Mouse (Mus musculus): ENCODE measurements around the gene Gm37240. TPM values are rescaled to one million over a fixed set of nuclear protein-coding genes. Genes with fewer than 3 reads are reported as not detected.

Gm37240 gene
- polyA plus RNA-seq, 1 experiment from 2014 or later = 1.1 TPM

DNA sequence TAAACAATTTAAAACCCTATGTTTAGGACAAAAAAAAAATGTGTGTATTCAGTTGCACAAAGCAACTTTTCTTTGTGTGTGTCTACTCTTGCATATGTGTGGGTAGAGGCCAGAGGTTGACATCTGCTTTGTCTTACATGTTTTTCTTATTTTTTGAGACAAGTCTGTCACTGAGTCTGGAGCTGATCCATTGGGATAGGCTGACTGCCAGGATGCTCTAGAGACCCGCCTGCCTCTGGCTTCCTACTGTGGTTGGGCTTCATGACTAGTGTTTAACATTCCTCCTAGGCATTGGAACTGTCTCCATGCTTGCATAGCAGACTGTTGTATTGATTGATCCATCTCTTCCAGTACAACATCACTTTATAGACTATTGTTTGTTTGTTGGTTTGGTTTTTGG, 1058.0 kb downstream of the Gm37240 start:
- H3K4me2 ChIP-seq (ENCODE audit: low read length) = no peak overlapping the region
- no peaks in the 10 kb centered on the region for H3K36me3 ChIP-seq (ENCODE audit: control insufficient read depth, insufficient read depth, low read length)
- no peaks in the 10 kb centered on the region for H3K4me1 ChIP-seq (ENCODE audit: control insufficient read depth, insufficient read depth, low read length)
- H3K9ac ChIP-seq (ENCODE audit: low read length) = no peak overlapping the region
- H3K9me3 ChIP-seq (replicated peaks; ENCODE audit: control insufficient read depth, low read length) = no peaks in the 10 kb centered on the region
- 82% methylated on average over 1 of the region's 1 CpGs for WGBS
- no peak overlapping the region for H3K4me3 ChIP-seq (ENCODE audit: low read depth, low read length)
- DNase-seq (ENCODE audit: low spot score) = no peak
- no peak overlapping the region for H3K27ac ChIP-seq (ENCODE audit: low read depth, low read length)
- no peak for ATAC-seq
- no peaks in the 10 kb centered on the region for H3K27me3 ChIP-seq (replicated peaks; ENCODE audit: control insufficient read depth, insufficient read depth, low read length)

DNA sequence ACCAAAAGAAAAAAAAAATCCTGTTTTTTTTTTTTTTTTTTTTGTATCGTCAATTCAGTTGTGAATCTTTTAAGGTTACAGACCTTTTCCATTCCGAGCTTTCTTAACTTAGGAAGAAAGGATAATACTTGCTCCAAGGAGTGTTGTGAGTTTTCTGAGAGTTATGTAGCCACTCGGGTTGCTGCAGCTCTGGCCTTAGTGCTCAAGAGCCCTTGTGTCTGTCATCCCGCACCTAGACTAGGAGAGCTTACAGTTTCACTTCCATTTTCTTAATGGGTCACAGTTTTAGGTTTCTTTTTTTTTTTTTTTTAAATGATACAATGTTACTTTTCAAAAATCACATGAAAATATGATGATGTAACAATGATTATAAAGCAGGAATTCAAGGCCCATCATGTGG, 1059.7 kb downstream of the Gm37240 start:
- Histone ChIP-seq H3K27ac (ENCODE audit: low read depth, low read length) (no peak overlapping the region), H3K4me1 (ENCODE audit: control insufficient read depth, insufficient read depth, low read length) (no peaks in the 10 kb centered on the region), H3K27me3 (replicated peaks; ENCODE audit: control insufficient read depth, insufficient read depth, low read length) (no peaks in the 10 kb centered on the region), H3K4me3 (ENCODE audit: low read depth, low read length) (no peak overlapping the region), H3K9me3 (replicated peaks; ENCODE audit: control insufficient read depth, low read length) (no peaks in the 10 kb centered on the region), H3K36me3 (ENCODE audit: control insufficient read depth, insufficient read depth, low read length) (no peaks in the 10 kb centered on the region), H3K4me2 (ENCODE audit: low read length) (no peak overlapping the region), H3K9ac (ENCODE audit: low read length) (no peak overlapping the region)
- WGBS = 89% methylated on average over 4 of the region's 4 CpGs
- no peak for DNase-seq (ENCODE audit: low spot score)
- ATAC-seq = no peak

DNA sequence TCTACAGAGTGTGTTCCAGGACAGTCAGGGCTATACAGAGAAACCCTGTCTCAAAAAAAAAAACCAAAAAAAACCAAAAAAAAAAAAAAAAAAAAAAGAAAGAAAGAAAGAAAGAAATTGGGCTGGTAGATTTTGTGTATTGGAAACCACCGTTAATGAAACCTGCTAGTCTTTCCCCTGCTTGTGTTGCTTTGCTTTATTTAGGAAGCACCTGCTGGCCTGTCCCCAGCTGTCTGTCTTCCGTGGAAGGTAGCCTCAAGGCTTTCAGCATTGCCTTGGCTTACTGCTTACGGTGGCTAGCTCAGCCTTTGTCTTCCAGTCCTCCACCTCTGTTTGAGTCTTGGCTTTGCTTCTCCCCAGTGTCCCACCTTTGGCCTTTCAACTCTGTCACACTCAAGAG, 1060.4 kb downstream of the Gm37240 start:
- H3K4me1 ChIP-seq (ENCODE audit: control insufficient read depth, insufficient read depth, low read length) = no peaks in the 10 kb centered on the region
- no peaks in the 10 kb centered on the region for H3K36me3 ChIP-seq (ENCODE audit: control insufficient read depth, insufficient read depth, low read length)
- H3K9ac ChIP-seq (ENCODE audit: low read length) = no peak overlapping the region
- H3K9me3 ChIP-seq (replicated peaks; ENCODE audit: control insufficient read depth, low read length) = no peaks in the 10 kb centered on the region
- H3K4me2 ChIP-seq (ENCODE audit: low read length) = no peak overlapping the region
- ATAC-seq = no peak
- 70% methylated on average over 3 of the region's 3 CpGs for WGBS
- H3K4me3 ChIP-seq (ENCODE audit: low read depth, low read length) = no peak overlapping the region
- H3K27ac ChIP-seq (ENCODE audit: low read depth, low read length) = no peak overlapping the region
- DNase-seq (ENCODE audit: low spot score) = no peak
- no peaks in the 10 kb centered on the region for H3K27me3 ChIP-seq (replicated peaks; ENCODE audit: control insufficient read depth, insufficient read depth, low read length)

DNA sequence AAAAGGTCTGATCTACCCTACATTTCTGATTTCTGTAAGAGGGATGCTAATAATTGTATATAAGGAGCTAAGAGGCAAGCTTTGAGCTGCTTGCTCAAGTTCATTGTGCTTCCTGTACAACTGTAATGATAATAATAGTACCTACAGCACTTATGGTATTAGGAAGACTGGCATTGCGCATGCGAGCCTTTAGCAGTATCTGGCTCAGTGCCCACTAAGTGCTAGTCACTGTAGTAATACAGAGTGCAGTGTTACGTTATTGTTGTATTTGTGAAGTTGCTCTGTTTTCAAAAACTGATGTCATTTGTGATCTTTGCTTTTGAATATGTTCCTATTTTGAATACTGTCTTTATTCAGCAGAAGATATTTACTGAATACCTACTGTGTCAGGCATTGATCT, 1060.9 kb downstream of the Gm37240 start:
- Histone ChIP-seq H3K4me3 (ENCODE audit: low read depth, low read length) (no peak overlapping the region), H3K4me2 (ENCODE audit: low read length) (no peak overlapping the region), H3K9ac (ENCODE audit: low read length) (no peak overlapping the region), H3K36me3 (ENCODE audit: control insufficient read depth, insufficient read depth, low read length) (no peaks in the 10 kb centered on the region), H3K4me1 (ENCODE audit: control insufficient read depth, insufficient read depth, low read length) (no peaks in the 10 kb centered on the region), H3K9me3 (replicated peaks; ENCODE audit: control insufficient read depth, low read length) (no peaks in the 10 kb centered on the region), H3K27ac (ENCODE audit: low read depth, low read length) (no peak overlapping the region), H3K27me3 (replicated peaks; ENCODE audit: control insufficient read depth, insufficient read depth, low read length) (no peaks in the 10 kb centered on the region)
- DNase-seq (ENCODE audit: low spot score) (peak; percentile 50), ATAC-seq (no peak)
- WGBS = 59% methylated on average over 3 of the region's 3 CpGs

DNA sequence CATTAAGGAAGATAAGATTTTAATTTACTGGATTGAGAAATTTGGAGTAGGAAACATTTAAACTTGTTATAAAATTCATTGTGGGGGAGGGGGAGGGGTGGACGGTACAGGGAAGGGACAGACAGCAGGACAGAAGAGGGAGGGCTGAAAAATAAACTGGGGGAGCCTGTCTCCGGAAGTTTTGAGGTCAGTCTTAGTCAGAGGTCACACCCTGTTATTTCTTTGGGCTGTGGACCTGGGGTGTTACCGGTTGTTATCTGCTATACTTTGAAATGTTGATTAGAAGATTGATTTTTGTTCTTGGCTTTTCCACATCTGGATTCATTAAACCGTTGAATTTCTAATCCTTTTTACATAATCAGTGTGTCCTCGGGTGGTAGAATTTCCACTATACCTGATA, 1061.3 kb downstream of the Gm37240 start:
- H3K4me2 ChIP-seq (ENCODE audit: low read length) = no peak overlapping the region
- H3K36me3 ChIP-seq (ENCODE audit: control insufficient read depth, insufficient read depth, low read length) = no peaks in the 10 kb centered on the region
- H3K4me3 ChIP-seq (ENCODE audit: low read depth, low read length) = no peak overlapping the region
- DNase-seq (ENCODE audit: low spot score) = no peak
- H3K27me3 ChIP-seq (replicated peaks; ENCODE audit: control insufficient read depth, insufficient read depth, low read length) = no peaks in the 10 kb centered on the region
- H3K9ac ChIP-seq (ENCODE audit: low read length) = no peak overlapping the region
- 71% methylated on average over 5 of the region's 5 CpGs for WGBS
- H3K9me3 ChIP-seq (replicated peaks; ENCODE audit: control insufficient read depth, low read length) = no peaks in the 10 kb centered on the region
- no peak overlapping the region for H3K27ac ChIP-seq (ENCODE audit: low read depth, low read length)
- no peak for ATAC-seq
- H3K4me1 ChIP-seq (ENCODE audit: control insufficient read depth, insufficient read depth, low read length) = no peaks in the 10 kb centered on the region

DNA sequence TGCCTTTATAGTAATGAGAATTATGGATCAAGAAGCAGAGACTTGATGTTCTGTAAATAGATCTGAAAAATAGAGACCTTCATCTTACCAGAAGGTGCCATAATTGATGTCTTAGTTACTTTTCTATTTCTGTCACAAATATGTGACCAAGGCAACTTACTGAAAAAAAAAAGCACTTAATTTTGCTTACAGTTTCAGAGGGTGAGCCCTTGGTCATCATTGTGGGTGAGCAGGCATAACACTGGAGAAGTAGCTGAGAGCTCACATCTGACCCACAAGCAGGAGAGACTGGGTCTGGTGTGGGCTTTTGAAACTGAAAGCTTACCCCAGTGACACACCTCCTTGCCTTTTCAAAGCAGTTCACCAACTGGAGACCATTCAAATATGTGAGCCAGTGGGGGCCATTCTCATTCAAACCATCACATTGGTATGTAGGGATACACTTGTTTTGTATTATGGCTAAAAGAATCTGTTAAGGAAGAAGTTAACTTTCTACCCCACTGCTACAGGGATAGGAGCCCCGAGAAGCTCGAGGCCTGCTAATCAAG, 1066.6 kb downstream of the Gm37240 start:
- H3K9ac ChIP-seq (ENCODE audit: low read length) = no peak overlapping the region
- H3K4me1 ChIP-seq (ENCODE audit: control insufficient read depth, insufficient read depth, low read length) = peaks cover 6% of the 10 kb centered on the region
- H3K9me3 ChIP-seq (replicated peaks; ENCODE audit: control insufficient read depth, low read length) = no peaks in the 10 kb centered on the region
- no peak for DNase-seq (ENCODE audit: low spot score)
- no peaks in the 10 kb centered on the region for H3K27me3 ChIP-seq (replicated peaks; ENCODE audit: control insufficient read depth, insufficient read depth, low read length)
- no peak overlapping the region for H3K4me3 ChIP-seq (ENCODE audit: low read depth, low read length)
- H3K4me2 ChIP-seq (ENCODE audit: low read length) = no peak overlapping the region
- H3K36me3 ChIP-seq (ENCODE audit: control insufficient read depth, insufficient read depth, low read length) = no peaks in the 10 kb centered on the region
- 35% methylated on average over 2 of the region's 2 CpGs for WGBS
- no peak overlapping the region for H3K27ac ChIP-seq (ENCODE audit: low read depth, low read length)
- no peak for ATAC-seq

DNA sequence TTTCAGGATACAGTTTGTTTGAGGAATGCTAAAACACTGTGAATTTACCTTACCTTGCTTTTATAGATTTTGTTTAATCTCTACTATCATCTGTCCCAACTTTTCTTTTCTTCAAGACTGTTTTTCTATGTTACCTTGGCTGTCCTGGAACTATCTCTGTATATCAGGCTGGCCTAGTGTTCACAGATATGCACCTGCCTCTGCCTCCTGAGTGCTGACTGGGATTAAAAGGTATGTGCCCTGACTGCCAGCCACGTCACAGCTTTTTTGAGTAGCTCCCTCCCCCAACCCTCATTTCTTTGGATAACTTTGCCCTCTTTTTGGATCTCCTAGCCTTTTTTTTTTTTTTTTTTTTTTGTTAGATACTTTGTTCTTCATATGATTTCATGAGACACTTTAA, 1070.4 kb downstream of the Gm37240 start:
- no peaks in the 10 kb centered on the region for H3K9me3 ChIP-seq (replicated peaks; ENCODE audit: control insufficient read depth, low read length)
- WGBS = 60% methylated on average over 1 of the region's 1 CpGs

DNA sequence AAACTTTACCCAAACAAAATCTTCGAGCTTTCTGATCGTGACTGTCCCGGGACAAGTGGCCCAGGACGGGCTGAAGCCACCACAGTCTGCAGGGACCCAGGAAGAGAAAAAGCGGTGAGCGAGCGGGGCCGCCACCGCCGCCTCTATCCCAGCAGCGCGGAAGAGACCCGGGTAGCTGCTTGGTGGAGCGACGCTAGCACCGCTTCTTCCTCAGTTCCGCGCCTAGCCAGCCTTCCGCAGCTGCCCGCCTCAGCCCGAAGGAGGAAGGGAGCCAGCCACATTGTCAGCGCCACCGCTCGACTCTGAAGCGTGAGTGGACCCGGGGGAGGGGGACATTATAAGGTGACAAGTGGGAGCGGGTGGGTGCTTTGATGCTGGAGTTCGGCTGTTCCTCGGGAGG, 1071.9 kb downstream of the Gm37240 start:
- no peaks in the 10 kb centered on the region for H3K27me3 ChIP-seq (replicated peaks; ENCODE audit: control insufficient read depth, insufficient read depth, low read length)
- peak overlapping the region; percentile 90 for H3K9ac ChIP-seq (ENCODE audit: low read length)
- H3K4me2 ChIP-seq (ENCODE audit: low read length) = peak overlapping the region; percentile 100
- H3K4me3 ChIP-seq (ENCODE audit: low read depth, low read length) = peak overlapping the region; percentile 97
- WGBS = under 1% methylated on average over 25 of the region's 29 CpGs
- H3K9me3 ChIP-seq (replicated peaks; ENCODE audit: control insufficient read depth, low read length) = no peaks in the 10 kb centered on the region
- ATAC-seq (peak; percentile 3; the same call in 1 of the 2 replicates), DNase-seq (ENCODE audit: low spot score) (peak; percentile 38)
- H3K4me1 ChIP-seq (ENCODE audit: control insufficient read depth, insufficient read depth, low read length) = peaks cover 17% of the 10 kb centered on the region
- H3K27ac ChIP-seq (ENCODE audit: low read depth, low read length) = no peak overlapping the region
- no peaks in the 10 kb centered on the region for H3K36me3 ChIP-seq (ENCODE audit: control insufficient read depth, insufficient read depth, low read length)

More for the DNA sequence above, 1070.4 kb downstream of the Gm37240 start:
- Histone ChIP-seq H3K4me2 (ENCODE audit: low read length) (no peak overlapping the region; the same call in 1 of the 2 replicates), H3K27ac (ENCODE audit: low read depth, low read length) (no peak overlapping the region), H3K4me1 (ENCODE audit: control insufficient read depth, insufficient read depth, low read length) (peaks cover 17% of the 10 kb centered on the region), H3K9ac (ENCODE audit: low read length) (no peak overlapping the region), H3K36me3 (ENCODE audit: control insufficient read depth, insufficient read depth, low read length) (no peaks in the 10 kb centered on the region), H3K27me3 (replicated peaks; ENCODE audit: control insufficient read depth, insufficient read depth, low read length) (no peaks in the 10 kb centered on the region), H3K4me3 (ENCODE audit: low read depth, low read length) (no peak overlapping the region)
- DNase-seq (ENCODE audit: low spot score) (no peak), ATAC-seq (no peak)

DNA sequence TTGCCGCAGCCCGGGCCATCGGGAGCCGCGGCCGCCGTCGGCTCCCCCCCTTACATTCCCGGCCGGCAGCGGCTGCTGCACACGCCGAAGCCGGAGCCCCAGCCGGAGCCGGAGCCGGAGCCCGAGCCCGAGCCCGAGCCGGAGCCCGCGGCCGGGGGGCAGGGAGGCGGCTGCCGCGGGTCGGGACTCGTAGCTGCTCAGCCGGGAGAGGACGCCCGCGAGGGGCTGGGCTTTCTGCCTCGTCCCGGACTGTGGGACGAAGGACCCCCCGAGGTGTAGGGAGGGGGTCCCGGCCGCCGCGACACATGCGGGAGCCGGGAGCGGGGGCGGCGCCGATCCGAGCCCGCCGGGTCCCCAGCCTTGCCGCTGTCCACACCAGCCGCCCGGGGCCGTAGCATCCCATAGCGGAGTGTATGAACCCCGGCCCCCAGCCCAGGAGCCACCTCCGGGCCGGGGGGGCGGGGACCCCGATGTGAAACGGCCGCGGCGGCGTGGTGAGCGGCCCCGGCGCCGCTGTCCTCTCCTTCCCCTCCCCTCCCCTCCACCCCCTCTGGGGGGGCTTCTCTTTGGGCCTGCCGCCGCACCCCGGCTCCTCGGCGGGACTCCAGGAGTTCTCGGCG, 1072.4 kb downstream of the Gm37240 start, which contains the start of gene Fbxw7:
Fbxw7 (plus strand) TSS at position 507 of the 620 bp plus-strand sequence.
- peak; percentile 19 for DNase-seq (ENCODE audit: low spot score)
- ATAC-seq = no peak; the same call in none of the 2 replicates
- peak within 1 kb of the TSS; percentile 90 for H3K9ac ChIP-seq (ENCODE audit: low read length)
- H3K9me3 ChIP-seq (replicated peaks; ENCODE audit: control insufficient read depth, low read length) = no peaks in the 10 kb centered on the region
- 1% methylated on average over 59 of the region's 76 CpGs for WGBS
- peaks cover 17% of the 10 kb centered on the region for H3K4me1 ChIP-seq (ENCODE audit: control insufficient read depth, insufficient read depth, low read length)
- H3K36me3 ChIP-seq (ENCODE audit: control insufficient read depth, insufficient read depth, low read length) = no peaks in the 10 kb centered on the region
- H3K27ac ChIP-seq (ENCODE audit: low read depth, low read length) = peak within 1 kb of the TSS; percentile 95
- peak within 1 kb of the TSS; percentile 97 for H3K4me3 ChIP-seq (ENCODE audit: low read depth, low read length)
- no peaks in the 10 kb centered on the region for H3K27me3 ChIP-seq (replicated peaks; ENCODE audit: control insufficient read depth, insufficient read depth, low read length)
- peak within 1 kb of the TSS; percentile 100 for H3K4me2 ChIP-seq (ENCODE audit: low read length)
